Mouse (Mus musculus) liver, embryonic 14.5 days (tissue): Measurements from ENCODE around the gene Tmem108.

Source experiments
- CTCF ChIP-seq: IDR thresholded peaks from 2 replicates; pipeline ENCODE4 v1.5.1; 2016; ENCODE audit warnings: antibody characterized with exemption, low read depth, control low read depth
- EP300 ChIP-seq: IDR thresholded peaks from 2 replicates; pipeline ENCODE4 v1.6.1; 2016; ENCODE audit warnings: antibody characterized with exemption, low read depth

DNA sequence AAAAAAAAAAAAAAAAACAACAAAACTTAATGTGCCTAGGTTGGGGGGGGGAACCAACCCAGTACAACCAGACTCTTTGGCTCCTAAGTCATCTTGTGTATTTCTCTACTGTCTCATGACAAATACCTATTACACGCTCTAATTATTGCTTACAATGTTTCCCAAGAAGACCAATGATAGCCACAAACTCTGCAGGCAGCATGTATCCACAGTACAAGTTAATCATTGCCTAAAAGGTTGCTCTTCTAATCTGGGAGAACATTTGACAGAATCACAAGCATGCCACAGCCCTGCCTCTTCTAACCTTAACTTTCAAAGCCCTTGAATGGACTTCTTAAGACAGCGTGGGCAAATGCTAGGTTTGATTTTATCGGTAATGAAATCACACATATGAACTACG, 88.8 kb downstream of the Tmem108 start:
- no peak for TF ChIP-seq CTCF
- TF ChIP-seq EP300: no peak
